Mouse (Mus musculus): ENCODE results near the gene Arid1b.
A peak's percentile ranks its signal among the peaks of the same experiment; 100 is the strongest.

The Arid1b gene

DNA sequence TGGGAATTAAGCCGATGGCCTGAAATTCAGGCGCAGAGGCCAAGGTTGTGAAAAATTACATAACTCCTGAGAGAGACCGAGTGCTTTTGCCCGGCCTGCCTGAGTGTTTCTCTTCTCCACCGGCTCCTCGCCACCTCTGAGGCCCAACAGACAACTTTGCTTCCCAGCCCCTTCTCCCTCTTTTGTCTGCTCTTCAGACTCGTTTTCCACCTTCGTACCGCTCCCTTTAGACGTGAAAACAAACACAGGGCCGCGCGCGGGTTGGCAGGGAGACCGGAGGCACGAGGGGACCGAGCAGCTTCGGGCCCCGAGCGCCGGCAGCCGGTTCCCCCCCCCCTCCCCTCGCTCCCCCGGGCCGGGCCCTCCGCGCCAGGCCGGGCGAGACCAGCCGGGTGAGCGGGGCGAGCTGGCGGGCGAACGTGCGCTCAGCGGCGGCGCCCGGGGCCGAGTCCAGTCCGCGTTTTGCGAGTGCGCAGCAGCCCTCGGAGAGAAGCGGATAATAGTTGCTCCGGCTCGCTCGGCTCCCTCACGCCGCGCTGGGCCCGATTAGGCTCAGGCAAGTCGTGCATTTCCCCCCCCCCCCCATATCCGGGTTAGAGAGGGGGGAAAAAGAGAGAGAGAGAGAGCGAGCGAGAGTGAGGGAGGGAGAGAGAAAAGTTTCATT is at the start of gene Arid1b:
TSS of gene Arid1b (plus strand) at position 493 of the 664 bp plus-strand sequence.
- peak; percentile 95 for DNase-seq (ENCODE audit: low read depth, low spot score)

DNA sequence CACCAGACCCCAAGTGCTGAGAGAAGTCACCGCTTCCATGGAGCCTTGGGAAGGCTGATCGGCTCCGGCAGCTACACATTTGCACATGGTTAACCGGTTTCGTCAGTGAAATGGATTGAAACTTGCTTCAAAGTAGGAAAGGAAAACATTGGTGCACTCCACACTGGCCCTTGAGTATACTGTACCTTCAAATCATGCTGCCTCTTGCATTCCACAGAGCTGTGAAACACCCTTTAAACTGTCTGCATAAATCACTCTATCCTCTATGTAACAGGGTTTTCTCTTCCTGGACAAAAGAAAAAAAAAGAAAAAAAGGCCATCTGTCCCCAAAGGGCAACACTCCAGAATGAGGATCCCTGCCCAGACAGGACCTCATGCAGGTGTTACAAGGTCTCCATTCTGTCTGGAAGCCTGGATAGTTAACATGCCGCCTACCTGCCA is 48.8 kb upstream of the Arid1b start:
- DNase-seq (ENCODE audit: low read depth, low spot score), result peak; percentile 91

DNA sequence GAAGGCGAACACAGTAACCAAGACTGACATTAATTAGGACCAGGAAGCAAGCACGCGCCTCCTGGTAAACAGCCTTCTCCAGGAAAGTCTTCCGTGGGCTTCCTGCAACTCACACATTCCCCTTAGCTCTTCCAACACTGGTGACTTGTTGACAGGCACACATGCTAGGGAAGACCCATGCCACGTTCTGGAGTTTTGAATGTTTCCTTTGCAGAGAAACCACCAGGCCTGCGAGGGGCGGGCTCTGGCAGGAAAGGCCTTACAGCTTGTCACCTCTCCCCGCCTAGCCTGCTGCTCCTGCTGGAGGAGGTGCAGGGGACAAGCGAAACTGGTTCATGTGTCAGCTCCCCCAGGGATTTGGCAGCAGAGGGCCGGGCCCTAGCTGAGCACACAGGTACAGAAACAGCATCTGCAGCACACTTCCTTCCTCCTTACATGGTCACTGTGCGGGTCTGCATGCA is 48.2 kb upstream of the Arid1b start:
- peak; percentile 87 for DNase-seq (ENCODE audit: low read depth, low spot score)

DNA sequence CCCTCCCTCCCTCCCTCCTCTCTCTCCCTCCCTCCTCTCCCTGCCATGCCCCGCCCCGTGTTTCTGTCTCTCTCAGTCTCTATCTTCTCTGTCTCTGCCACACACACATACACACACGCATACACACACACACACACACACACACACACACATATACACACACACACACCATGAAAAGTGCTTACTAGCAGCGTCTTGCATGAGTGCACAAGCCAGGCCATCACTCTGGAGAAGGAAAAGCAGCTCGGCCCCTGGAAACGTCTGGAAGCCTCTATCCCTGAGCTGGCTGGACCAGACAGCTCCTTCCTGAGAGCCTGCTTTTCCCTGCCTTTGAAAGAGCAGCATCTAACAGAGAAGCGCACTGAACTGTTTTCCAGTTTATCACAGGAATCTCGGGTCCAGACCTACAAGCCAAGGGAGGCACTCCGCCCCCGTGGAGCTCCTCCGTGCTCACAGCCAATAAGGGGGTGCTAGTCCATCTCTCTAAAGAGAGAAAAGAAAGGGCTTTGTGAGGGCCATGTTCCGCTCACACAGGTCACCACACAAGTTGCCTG is 47.6 kb upstream of the Arid1b start:
- peak; percentile 67 for DNase-seq (ENCODE audit: low read depth, low spot score)

DNA sequence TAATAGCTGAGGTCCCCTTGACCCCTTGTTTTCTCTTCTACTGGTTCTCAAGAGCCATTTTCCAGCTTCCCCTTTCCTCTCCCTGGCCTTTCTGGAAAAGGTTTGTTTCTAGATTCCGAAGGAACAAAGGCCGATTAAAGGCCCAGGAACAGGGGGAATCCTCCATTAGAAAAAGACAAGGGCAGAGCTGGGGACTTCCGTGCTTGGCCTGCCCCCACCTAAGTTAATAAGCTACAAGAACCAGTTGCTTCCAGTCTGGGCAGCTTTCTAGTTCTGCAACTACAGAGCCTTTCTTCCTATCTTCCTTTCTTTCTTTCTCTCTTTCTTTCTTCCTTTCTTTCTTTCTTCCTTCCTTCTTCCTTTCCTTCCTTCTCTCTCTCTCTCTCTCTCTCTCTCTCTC is 47.1 kb upstream of the Arid1b start:
- DNase-seq (ENCODE audit: low read depth, low spot score), result no peak

DNA sequence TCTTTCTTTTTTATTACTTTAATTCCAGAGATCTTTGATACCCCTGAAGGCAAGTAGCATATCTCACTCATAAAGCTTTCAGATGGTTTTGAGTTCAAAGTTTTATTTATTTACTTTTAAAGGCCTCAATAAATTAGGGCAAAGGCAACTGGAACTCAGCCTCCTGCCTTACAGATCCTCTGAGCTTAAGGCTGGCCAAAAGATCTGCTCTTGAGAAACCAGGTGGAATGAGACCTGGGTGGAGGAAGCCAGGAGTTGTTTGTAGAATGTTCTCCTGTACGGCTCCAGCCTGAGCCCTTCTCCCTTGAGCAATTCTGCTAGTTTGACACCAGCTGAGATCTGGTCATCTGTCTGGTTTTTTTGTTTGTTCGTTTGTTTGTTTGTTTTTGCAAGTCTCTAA is 46.7 kb upstream of the Arid1b start:
- no peak for DNase-seq (ENCODE audit: low read depth, low spot score)

DNA sequence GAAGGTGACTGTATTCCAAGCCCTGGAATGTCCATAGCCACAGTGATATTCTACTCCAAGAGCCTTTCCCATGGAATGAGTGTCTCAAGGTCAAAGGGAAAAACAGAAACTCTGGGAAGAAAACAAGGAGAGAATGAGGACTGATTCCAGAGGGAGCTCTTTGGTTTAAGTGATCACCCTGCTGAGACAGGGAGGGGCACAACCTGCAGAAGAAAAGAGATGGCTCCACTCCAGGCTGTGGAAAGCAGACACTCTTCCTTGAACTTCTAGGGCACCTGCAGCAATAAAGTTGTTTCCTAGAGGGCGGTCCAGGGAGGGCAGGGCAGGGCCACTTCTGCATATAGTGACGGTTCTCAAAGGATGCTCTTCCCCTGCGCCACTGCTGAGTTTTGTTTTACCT is 45.6 kb upstream of the Arid1b start:
- no peak for DNase-seq (ENCODE audit: low read depth, low spot score)

DNA sequence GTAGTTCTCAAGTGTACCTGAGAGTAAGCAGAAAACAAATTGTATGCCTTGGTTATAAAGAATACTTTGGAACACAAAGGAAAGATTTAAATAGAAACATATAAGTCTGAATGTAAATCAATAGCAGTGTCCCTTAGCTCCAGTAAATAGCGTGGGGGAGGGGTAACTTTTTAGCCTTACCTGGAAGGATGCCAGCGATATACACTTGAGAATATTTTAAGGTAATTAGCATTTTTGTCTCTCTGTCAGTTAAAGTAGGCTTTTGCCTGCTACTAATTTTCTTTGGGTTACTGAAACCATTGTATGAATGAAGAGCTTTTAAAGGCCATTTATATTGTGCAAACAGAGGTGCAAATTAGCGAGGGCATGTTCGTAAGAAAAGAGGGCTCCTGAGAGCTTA is 39.7 kb upstream of the Arid1b start:
- DNase-seq (ENCODE audit: low read depth, low spot score), result no peak

DNA sequence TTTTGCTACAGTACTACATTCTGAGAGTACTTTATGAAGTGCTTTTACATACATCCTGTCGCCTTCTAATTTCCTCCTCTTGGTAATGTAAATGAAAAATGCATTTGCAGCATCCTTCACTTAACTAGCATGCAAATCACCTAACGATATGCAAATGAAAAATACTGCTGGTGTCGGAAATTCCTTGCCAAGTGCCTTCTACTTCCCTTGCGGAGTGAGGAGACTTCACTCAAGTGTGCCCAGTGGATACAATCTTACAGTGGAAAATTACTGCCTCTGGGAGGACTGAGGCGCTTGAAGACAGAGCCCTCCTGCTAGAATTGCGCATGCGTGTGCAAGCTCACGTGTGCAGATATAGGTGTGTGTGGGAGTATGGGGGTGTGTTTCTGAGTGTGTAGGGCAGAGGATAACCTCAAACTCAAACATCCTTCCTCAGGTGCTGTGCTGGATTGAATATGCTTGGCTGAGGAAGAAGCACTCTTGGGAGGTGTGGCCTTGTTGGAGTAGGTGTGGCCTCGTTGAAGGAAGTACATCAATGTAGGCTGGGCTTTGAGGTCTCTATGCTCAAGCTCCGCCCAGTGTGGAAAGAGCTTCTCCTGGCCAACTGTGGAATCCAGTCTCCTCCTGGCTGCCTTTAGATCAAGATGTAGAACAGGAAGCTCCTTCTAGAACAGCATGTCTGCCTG is 29.8 kb upstream of the Arid1b start:
- DNase-seq (ENCODE audit: low read depth, low spot score), result peak; percentile 56

DNA sequence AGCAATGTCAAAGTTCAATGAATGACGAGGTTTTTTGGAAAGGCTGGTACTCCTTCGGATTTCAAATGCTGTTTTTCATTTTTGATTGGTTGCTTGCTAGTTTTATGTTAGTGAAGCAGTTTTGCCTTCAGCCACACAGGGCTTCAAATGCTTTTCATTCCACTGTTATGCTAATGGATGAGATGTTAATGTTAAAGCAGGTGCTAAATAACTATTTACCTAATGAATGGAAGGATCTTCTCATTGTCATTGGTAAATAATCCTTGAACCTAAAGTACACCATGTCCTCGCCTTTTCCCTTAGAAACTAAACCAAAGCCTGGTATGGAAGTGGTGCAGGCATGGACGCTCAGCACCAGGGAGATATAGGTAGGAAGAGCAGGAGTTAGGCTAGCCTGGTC is 26.9 kb upstream of the Arid1b start:
- DNase-seq (ENCODE audit: low read depth, low spot score), result no peak

DNA sequence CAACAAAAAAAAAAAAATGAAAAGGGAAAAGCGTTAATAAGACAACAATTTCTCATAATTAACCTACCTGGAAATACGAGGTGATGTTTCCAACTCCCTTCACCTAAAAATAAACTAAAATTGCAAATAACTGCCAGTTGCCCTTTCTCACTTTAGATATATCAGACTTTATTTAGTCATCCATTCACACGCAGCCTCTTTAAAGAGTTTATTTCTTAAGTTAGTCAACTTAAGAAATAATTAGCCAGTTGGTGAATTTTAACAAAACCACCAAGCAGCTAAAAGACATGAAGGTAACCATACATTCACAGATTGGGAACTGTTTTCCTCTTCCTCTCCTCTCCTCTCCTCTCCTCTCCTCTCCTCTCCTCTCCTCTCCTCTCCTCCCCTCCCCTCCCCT is 26.1 kb upstream of the Arid1b start:
- no peak for DNase-seq (ENCODE audit: low read depth, low spot score)

DNA sequence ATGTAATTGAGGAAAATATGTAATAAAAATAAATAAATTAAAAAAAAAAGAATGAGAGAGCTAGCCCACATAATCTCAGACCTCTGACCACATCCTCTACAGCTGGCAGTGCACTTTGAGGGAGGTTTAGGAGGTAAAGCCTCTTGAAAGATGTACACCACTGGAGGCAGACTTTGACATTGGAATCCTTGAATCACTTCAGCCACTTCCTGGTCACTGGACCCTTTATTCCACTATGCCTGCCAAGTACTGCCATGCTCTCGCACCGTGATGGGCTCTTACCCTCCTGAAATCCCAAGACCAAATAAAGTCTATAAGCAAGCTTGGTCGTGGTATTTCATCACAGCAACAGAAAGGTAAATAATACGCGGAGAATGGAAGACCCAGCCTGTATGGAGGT is 25.3 kb upstream of the Arid1b start:
- no peak for DNase-seq (ENCODE audit: low read depth, low spot score)

DNA sequence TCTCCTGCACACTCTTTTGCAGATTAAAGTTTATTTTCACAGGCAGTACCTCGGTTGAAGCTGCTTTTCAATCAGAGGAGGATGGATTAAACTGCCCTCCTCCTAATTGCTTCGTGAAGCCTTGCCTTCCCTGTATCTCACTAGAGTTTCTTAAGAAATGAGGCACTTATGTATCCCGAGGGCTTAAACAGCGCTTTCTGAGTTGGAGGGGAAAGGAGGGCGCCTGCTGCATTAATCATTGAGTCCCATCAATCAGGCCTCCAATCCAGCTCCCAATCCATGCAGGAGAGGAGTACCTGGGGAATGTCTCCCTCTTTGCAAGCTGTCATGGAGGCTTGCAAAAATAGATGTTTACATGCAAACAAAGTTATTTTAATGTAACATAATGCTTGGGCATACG is 21.9 kb upstream of the Arid1b start:
- DNase-seq (ENCODE audit: low read depth, low spot score), result no peak

DNA sequence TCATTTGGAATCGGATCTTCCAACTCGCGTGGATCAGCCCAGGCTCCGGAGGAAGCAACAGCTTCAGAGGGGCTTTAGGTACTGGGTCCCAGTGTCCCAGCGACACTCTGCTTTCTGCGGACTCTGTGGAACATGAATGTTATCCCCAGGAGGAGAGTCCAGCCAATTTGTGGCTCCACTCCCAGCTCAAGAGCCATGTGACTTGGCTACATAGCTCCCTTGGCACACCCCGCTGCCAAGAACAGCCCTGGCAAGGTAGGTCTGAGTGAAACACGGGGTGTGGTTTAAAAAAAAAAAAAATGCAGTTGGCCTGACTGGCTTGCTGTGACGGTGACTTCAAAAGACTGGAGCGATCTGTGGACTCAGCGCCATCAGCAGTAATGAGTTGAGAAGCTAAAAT is 19.4 kb upstream of the Arid1b start:
- peak; percentile 97 for DNase-seq (ENCODE audit: low read depth, low spot score)

DNA sequence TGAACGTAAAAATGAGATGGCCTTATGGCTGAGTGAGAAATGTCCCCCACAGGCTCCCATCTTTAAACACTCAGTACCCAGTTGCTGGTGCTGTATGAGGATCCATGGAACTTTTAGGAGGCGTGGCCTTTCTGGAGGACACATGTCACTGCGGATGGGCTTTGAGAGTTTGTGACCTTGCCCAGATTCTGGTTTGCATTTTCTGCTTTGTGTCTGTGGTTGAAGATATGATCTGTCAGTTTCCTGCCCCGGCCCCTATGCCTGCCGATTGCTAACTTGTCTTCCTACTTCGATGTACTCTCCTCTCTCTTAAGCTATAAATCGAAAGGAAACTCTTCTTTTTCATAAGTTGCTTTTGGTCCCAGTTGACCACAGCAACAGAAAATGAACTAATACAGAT is 14.0 kb upstream of the Arid1b start:
- DNase-seq (ENCODE audit: low read depth, low spot score), result no peak

DNA sequence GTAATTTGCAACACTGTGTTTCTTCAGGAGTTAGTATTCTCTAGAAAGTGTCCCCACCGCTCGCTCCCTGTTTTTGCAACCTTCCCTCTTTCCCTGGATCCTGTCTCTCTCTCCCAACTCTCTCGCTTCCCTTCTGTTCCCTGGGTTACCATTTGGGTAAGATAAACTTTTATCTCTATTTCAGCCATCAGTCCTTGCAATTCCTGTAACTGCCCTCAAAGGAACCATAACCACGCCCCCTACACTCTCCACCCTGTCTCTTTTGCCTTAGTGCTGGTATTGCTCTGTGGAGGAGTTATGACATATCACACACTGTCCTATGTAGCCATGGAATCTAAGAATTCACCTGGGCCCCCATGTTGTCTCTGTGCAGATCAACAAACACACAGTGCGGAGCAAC is 11.3 kb upstream of the Arid1b start:
- no peak for DNase-seq (ENCODE audit: low read depth, low spot score)

DNA sequence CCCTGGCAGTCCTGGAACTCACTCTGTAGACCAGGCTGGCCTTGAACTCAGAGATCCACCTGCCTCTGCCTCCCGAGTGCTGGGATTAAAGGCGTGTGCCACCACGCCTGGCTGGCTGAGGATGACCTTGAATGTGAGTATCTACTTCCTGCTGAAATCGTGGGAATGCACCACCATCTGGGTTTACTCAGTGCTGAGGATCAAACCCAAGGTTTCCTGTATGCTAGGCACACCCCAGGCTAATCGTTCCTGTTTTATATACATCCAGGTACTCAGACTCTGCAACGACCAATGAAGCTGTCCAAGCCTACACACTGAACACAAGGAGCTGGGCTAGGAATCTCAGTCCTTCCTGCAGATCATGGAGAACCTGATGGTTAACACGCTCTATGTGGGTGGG is 9.4 kb upstream of the Arid1b start:
- no peak for DNase-seq (ENCODE audit: low read depth, low spot score)

DNA sequence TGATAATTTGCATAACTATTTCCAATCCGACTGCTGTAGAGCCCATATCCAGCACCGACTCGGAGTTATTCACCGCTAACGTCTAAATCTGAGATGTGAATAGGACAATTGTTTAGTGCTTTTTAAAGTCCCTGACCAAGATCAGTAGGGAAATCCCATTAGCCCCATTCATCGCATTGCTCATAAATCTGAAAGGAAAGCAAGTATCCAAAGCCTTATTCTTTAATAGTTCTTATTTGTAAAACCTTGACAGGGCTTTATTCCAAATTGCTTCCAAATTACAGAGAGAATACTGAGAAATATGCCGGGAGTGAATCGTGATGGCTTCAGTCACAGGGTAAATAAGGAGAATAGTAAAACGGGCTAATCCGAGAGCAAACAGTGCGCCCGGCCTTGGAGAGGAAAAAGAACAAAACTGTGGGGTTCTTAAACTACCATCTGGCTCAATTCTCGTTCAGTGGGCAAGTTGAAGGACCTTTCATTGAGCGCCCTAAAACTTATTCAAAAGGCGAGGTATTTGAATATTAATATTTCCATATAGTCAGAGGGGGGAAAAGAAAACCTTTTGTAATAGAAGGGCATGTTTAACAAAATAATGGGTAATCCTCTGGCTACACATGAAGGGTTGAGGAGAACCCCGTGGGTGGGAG is 3.1 kb upstream of the Arid1b start:
- DNase-seq (ENCODE audit: low read depth, low spot score), result no peak

DNA sequence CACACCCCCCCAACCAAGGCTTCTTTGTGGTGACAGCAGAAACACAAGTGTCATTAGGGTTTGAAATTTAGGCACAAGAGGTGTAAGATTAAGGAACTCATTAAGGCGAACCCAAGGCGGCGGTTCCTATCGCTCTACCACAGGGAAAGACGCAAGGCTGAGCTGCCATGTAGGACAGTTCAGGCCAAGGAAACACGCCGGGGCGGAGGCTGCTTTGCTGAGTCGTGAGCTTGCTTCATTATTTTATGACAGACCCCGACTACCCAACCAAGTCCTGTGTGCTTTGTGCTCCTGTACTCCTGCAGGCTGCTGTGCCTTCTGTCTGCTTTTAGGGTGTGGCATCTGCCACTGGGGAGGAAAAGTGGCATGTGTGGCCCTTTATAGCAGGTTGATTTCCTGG is 2.5 kb upstream of the Arid1b start:
- no peak for DNase-seq (ENCODE audit: low read depth, low spot score)

DNA sequence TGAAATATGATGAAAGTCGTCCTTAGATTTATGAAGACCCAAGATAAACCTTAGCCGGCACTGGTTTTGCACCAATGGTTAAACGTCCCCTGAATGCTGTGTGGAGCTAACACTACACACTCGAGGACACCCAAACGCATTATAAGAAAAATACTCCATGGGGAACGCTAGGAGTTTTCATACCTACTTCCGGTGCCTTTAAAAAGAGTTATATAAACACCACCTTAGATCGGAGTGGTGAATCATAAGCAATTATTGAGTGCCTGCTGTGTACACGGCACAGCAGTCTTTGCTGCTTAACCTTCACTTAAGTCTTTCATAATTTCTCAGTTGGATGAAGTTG is 664 bp upstream of the Arid1b start:
- no peak for DNase-seq (ENCODE audit: low read depth, low spot score)

DNA sequence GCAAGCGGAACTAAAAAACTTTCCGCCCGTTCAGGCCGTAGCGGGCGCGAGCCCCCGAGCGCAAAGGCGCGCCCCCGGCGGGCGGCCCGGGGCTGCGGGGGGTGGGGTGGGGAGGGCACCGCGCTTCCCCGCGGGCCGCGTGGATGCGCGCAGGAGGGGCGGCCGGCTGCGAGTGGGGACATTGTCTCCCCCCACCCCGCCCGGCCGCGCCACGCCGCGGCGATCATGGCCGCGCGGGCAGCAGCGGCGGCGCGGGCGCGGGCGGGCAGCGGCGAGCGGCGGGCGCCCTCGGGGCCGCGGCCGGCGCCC is 326 bp downstream of the Arid1b start:
- no peak for DNase-seq (ENCODE audit: low read depth, low spot score)

DNA sequence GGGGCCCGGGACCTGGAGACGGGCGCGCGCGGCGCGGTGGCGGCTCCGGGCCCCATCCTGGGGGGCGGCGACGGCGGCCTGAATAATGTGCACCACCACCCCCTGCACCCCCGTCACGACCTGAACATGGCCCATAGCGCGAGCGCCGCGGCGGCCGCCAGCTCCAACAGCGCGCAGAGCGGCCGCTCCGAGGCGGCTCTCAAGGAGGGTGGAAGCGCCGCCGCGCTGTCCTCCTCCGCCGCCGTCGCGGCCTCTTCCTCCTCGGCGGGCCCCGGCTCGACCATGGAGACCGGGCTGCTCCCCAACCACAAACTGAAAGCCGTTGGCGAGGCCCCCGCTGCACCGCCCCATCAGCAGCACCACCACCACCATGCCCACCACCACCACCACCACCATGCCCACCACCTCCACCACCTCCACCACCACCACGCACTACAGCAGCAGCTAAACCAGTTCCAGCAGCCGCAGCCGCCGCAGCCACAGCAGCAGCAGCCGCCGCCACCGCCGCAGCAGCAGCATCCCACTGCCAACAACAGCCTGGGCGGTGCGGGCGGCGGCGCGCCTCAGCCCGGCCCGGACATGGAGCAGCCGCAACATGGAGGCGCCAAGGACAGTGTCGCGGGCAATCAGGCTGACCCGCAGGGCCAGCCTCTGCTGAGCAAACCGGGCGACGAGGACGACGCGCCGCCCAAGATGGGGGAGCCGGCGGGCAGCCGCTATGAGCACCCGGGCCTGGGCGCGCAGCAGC is 855 bp downstream of the Arid1b start:
- DNase-seq (ENCODE audit: low read depth, low spot score), result peak; percentile 78
